Mouse (Mus musculus) CD4-positive helper T cell, adult 2 months (primary cell): ENCODE data around the gene Camk1d.
"Not testable (repeated sequence)": the region's sequence is repeated elsewhere in the genome, so short reads cannot be mapped to it uniquely, and the experiment has no call there.

Experiments used
- DNase-seq: peaks from one replicate; pipeline ENCODE4 v3.0.0-alpha.2; 2012; ENCODE audit warnings: low read depth, missing footprints, low spot score

The Camk1d gene

DNA sequence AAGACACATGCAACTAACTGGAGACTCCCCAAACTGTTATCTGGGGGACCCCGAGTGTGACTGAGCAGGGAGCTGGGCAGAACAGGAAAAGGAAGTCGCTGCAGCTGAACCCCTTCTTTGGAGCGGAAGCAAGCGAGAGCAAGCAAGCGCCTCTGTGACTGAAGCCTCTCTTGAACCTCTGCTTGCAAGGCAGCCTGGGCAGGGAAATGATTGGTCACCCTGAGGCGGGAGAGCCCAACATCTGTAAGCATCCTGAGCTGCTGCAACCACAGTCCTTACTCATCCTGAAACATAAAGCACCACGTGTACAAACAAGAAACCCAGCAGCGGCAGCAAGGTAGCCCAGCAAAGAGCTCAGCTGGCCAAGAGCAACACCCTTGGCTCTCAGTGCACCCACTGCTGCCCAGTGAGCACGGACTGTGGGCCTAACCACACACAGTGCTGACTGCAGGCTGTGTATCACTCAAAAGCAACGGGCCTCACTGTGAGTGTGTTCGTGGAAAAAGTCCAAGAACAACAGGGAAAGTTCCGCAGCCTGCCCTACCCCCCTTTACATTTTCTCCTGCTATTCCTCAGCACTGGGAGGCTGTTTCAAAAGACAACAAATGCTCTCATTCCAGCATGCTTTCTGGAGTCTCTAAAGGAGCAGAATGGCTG is 100.5 kb downstream of the Camk1d start:
- peak; percentile 72 for DNase-seq

DNA sequence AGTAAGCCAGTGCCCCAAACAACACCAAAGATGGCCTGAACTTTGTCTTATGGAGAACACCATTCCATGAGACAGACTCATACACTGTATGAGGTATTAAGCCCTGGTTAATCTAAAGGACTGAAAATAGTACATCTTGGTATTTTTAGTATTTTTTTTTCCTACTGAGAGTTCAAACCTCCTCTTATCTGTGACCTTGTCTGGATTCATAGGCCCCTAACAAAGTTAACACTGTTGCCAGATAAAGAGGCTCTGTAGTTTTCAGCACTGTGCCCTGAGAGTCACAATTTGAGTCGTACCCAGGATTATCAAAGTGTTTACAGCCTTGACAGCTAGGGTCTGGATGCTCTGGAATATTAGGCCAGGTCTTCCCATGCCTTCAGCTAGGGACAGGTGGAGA is 102.7 kb downstream of the Camk1d start:
- DNase-seq = no peak

DNA sequence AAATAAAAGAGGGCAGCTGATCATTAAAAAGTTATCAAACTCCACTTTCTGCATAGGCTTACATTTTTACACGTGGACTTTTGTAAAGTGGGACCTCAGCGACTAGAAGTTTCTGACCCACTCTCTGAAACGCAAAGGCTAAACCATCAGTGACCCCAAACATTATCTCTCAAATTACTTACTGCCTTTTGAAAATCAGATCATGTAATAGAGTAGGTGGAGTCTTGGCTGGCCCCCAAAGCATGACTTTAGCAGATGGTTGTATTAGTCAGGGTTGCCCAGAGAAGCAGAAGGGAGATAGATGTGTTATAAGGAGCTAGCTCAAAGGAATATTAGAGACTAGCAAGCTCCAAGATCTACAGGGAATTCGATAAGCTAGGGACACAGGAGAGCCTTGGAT is 103.8 kb downstream of the Camk1d start:
- DNase-seq = no peak

DNA sequence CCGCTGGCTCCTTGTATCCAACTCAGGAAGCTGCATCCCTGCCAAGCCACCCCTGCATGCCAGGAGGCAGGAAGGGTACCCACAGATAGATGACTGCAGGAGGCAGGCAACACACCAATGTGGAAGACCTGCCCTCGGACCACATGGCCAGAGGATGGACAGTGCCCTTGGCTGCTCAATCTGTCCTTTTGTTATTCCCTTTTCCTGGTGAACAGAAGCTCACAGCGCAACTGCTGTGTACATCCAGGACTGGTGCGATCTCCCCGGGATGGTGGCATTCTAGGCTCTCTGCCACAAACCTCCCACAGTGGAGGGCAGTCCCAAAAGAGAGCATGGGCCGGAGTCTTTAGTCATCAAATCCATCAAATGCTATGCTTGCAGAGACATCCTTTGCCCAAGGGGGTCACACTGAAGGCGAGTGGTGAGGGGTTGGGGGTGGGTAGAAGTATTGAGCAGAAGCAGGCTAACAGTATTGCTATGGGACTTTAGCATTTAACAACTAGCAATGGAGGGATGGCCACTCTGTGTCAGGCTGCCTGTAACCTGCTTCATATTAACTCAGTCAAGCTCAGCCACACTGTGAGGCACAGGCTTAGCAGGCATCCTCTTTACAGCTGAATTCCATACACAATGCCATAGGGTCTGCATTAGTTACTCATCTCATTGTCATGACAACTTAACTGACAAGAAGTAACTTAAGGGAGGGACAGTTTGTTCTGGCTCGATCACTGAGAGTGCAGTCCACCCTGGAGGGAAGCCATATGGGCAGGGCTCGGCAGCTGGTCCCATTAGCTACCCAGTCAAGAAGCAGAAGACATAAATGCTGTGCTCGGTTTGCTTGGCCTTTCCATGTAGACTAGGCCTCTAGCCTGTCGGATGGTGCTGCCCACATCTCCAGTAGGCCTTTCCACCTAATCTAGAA is 106.1 kb downstream of the Camk1d start:
- no peak for DNase-seq

DNA sequence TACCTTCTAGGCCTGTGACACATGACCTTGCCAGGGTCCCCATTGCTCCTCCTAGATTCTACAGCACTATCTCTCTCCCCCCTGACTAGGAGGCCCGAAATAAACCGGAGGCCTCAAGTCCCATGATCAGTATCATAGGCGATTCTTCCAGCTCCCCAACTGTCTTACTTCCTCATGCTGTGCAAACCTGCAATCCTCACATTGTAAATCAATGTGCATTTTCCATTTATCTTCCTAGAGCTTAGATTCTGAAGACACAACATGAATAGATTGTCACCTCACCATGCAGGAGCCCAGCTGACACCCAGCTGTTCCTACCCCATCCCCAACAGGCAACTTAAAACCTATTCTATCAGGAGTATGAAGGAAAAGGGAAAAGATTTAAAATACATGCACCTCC is 108.5 kb downstream of the Camk1d start:
- DNase-seq = no peak

DNA sequence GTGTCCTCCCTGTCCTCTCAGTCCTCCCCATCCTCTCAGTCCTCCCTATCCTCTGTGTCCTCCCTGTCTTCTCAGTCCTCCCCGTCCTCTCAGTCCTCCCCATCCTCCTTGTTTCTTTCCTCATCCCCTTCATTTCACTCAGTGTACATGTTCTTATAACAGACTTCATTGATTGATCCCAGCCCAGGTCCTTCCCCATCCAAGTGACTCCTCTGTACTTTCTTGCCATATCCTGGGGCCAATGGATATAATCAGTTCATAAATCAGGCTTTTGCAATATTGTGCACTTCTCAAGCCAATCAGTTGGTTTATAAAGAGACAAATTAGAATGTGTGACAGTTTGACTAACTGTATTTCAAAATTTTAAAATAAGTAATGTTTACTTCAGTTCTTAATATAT is 112.3 kb downstream of the Camk1d start:
- DNase-seq = no peak

DNA sequence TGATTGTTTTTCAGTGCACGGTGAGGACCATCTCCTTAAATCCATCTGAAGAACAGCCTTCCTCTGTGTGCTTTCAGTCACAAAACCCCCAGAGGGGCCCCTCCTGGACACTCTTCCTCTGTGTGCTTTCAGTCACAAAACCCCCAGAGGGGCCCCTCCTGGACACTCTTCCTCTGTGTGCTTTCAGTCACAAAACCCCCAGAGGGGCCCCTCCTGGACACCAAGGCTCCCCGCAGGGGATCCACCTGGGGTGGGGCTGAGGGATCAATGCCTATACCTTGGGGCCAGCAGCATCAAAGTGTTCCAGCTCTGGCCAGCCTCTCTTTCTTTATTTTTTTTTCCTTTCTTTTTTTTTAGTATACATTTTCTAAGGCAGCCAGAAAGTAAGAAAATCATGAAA is 113.1 kb downstream of the Camk1d start:
- not testable (repeated sequence) for DNase-seq

DNA sequence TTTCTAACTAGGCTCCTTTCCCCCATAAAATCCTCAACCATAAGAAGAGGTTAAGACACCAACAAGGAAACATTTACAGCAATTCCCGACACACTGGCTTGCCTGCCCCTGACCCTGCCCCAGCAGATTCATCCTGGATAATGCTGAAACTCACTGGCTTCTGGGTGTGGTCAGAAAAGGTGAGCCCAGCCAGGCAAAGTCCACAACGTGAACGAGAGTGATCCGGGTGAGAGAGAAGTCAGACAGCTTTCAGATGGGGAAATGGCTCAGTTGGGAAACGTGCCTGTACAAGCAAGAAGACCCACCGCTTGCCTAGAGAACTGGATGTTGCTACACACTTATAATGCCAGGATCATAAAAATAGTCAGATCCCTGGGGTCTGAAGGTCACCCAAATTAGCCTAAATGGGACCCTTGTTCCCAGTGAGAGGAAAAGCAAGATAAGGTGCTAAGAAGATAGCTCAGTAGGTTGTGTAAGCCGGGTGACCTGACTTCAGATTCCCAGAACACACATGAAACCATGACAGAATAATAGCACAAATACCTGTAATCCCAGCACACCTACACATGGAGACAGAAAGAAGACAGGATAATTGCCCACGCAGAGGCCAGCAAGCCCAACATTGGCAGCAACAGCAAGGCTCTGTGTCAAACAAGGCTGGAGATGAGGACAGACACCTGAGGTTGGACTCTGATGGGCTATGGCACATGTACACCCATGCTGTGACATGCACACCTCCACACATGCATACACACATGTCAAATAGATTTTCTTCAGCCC is 113.9 kb downstream of the Camk1d start:
- no peak for DNase-seq

DNA sequence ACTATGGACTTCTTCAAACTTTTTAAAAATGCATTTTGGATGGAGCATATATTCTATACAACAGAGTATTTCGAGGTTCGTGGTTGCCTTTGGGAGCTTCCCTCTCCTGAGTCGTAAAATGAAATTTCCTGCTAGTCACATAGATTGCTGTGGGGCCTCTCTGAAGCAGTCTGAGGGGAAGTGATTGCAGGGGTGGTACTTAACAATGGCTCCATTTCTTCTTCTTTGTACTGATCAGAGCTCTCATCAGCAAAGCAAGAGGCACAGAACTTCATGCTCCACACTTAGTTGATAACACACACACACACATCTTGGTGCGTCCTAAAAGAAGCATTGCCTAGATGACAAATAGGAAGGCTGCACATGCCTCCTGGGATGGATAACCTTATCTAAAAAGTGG is 114.6 kb downstream of the Camk1d start:
- no peak for DNase-seq

DNA sequence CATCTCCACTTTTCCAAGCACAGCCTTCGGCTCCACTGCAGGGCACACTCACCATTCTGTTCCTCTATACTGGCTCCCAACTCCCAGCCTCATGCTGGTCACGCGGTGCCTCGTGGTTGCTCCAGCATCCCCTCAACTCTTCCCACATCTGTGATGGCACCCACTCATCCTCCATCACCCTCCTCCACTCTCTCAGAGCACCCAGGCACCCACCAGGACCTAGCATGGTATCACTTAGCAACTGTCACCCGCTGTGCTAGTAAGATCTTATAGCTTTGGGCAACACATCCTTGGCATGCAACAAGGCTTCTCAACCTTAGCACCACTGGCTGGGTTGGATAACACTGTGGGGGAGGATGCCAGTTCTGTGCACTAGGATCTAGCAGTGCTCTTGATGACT is 115.8 kb downstream of the Camk1d start:
- DNase-seq = no peak

DNA sequence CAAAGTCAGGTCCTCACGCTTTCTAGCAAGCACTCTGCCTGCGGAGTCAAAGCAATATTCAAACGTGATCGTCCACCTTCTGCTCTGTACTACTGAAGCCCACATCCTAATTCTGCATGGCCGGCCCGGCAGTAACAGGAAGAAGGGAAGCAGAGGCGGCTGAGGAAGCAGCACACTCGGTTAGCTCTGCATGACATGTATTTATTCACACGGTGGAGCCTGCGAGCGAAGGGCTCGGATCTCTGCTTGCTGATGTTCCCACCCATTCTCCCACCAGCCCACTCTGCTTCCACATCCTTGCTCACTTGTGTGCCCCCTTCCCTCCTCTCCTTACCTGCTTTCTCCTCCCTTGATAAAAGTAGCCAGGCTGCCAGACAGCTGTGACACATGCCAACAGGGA is 117.4 kb downstream of the Camk1d start:
- DNase-seq = no peak

DNA sequence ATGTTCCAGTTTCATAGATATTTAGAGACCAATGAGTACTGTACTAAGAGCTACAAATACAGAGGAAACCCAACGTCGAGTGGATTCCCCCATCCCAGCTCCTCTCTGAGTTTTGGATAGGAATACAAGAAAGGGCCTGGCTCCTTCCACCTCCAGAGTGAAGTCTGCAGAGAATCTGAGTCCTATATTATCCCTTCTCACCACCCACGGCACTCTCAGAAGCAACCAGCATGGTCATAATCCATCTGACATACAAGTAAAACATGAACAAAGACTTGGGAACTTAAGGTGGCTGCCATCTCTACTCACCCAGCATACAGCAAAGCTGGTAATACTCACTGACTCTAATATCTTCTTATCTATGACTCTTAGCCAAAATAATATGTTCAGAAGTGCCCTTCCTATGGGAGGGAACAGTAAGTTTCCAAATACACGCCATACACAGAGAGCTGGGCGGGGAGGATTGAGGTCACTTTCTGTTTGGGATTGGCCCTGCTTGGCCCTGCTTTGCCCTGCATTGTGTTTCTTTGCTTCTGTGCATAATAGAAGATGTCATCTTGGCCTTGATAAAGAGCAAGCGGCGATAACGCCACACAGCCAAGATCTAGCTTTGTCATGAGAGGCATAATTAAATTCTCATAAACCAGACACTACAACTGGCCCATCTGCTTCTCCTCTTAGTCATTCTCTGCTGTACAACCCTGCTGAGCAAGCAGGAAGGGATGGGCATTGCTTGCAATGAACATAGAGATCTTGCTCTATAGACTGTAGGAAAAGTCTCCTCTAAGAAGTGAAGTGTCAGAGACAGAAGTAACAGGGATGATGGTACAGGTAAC is 118.7 kb downstream of the Camk1d start:
- DNase-seq = no peak

DNA sequence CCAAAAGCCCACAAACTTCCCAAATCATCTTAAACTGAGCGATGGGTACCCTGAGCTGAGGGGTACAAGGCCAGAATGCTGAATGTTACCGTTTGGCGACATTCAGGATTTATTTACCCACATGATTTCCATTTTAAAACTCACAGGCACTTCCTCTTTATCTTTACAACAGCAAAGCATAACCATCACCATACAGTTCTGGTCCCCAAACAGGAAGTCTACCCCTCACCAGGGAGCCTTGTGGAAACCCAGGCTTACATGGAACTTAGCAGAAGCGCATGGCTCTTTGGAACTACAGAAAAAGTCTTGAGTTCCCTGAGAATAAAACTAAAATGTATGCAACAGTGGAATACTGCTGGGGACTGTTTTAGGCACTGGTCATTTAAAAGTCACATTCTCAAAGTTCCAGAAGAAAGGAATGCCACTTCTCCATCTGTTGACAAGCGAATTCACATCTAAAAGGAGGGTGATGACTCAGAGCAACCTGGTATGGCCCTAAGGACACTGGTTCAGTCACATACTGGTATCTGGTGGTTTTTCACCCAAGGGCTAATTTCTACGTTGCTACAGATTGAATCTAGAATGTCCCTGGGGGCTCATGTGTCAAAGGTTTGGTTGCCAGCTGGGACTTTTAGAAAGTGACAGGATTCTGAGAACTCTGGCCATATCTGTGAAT is 121.7 kb downstream of the Camk1d start:
- no peak for DNase-seq

DNA sequence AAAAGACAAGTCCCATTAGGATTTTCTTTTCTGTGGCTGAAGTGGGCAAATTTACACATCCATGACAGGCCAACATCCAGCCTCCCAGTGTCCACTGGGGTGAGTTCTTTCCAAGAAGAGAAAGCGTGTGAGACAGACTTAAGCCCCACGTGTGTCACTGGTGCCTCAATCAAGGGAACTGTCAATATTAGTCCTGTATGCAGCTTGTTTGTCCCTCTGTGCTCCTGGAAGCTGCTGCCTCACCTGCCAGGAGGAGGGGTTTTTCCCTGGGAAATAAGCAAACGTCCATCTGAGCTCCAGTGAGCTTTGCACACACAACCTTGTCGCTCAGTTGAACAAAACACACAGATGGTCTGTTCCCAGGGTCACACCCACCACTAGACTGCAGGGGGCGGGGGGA is 124.2 kb downstream of the Camk1d start:
- DNase-seq = no peak

DNA sequence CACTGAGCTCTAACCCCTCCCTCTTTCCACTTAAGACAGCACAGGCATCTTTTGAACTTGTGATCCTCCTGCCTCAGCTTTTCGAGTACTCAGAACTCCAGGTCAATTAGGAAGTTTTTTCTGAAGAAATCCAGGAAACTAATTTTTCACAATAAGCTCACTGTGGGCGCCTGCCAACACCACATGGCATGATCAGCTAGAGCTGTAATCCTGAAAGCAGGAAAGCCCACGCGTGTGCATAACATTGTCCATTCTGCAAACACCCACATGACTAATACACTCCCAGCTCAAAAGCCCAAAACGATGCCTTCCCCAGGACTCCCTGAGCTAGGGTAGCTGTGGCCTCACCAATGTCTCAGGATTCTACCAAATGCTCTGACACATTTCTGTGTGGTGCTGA is 125.2 kb downstream of the Camk1d start:
- DNase-seq = no peak

DNA sequence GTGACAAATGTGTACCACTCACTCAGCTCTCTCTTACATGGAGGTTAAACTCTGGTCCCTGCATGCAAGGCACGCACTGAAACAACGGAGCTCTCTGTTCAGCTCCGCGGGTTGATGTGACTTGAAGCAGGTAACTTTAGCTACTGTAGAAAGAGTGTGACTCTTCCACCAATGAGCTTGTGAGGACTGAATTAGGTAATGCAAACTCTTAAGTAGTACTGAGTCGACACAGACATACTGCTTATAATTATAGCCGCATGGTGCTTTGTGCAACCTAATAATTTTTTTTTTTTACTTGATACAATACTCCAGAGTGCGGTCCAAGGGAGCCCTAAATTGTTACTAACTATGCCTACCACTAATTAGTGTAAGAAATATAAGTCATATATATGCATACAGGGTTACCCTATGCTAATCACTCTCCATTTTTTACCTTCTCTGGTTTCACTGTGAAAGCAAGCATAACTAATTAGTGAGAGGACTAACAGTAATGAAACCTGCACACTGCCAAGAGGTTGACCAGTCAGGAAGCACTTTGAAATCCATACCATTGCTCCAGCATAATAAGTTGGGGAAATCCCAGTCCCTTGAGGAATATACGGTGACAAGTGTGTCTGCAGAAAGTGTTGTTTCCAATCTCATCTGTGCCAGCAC is 125.9 kb downstream of the Camk1d start:
- no peak for DNase-seq

DNA sequence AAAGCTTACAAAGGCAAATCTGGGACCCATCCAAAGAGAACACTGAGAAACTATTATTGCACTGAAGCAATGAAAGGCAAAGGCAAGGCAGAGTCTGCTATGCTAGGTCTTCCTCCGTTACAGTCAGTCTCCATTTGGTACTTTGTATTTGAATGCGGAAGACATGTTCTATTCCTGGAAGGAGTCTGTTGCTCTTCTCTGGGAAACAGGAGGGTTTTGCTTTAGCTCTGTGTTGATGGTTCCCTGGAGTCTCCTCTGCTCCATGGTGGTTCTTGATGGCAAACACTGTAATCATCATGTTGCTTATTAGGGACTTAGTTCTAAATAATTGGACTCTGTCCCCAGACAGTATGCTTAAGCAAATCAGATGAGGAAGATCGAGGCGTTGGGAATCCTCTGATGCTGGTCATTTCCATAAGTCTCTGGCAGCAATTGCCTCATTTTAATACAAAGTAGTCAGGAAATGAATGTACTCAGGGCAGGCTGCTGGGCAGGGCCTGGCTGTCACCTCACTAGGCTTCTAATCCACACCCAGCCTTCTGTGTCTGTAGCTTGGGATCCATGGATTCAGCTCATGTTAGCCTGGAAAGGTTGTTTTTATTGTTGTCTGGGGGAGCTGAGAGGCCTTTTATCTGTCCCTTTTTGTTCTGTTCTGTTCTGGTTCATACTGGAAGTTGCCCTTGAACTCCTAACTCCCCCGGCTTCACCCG is 129.8 kb downstream of the Camk1d start:
- DNase-seq = no peak

DNA sequence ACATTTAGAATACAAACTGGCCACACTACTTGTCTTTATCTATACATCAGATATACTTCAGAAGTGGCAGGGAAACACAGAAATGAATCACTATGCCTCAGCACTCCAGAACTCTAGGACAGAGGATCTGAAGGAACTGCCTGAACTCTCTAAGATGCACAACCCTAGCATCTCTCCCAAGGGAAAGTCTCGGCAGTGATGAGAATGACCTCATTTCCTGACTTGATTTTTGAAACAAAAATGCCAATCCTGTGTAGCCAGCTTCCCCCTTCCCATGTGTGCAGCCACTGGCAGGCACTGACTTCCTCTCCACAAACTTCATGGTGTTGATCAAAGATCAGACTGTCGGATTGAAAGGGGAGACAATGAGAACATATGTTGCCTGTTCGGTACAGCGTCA is 134.9 kb downstream of the Camk1d start:
- DNase-seq = no peak

DNA sequence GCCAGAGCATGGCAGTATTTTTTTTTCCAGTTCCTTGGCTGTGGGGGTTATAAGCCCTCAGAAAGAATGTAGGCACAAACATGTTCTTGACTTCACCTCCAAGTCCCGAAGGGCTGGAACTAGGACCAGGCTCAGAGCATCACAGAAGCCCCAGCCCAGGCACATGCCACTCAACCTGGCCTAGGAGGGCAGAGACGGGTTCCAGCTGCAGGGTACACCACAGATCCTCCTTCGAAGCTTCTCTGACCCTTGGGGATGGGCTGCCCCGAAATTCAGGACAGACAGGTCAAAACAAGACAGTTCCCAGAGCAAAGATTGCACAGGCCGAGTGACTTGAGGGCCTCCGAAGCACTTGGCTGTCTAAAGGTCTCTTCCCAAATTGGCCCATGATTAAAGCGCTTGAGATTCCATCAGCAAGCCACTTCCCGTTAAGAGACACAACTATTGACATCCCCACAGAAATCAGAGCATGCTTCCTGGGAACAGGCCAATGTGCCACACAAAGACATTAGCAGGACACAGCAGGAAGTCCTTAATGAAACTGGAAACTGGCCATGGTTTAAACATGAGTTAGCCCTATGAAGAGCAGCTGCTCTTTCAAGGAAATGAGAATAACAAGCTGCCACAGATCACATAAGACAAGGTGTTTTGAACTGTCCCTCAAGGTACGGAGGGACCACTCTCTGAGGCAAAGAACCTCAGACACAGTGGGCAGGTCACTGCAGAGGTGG is 136.8 kb downstream of the Camk1d start:
- DNase-seq = no peak
